Mouse (Mus musculus): ENCODE measurements around the gene Med26. TPM values are rescaled to one million over a fixed set of nuclear protein-coding genes. Genes with fewer than 3 reads are reported as not detected.
A peak's percentile ranks its signal among the peaks of the same experiment; 100 is the strongest.

The Med26 gene
- 11.4 and 14.6 TPM in 2 replicates for polyA plus RNA-seq (2014; fragmentation: Nextera tagmentation; extraction: Ambion mirVana)

- peak; percentile 94 for ATAC-seq (ENCODE audit: low read depth)
- peak within 1 kb of the TSS; percentile 95 for H3K4me3 ChIP-seq (ENCODE audit: low read depth, low read length)
- H3K4me1 ChIP-seq (ENCODE audit: control insufficient read depth, insufficient read depth, low read length), result peaks cover 23% of the 10 kb centered on the region
- H3K9ac ChIP-seq (replicated peaks; ENCODE audit: low read depth, low read length), result peak within 1 kb of the TSS; percentile 91
- peak within 1 kb of the TSS; percentile 89 for H3K27ac ChIP-seq (ENCODE audit: low read depth, low read length)
- WGBS, result under 1% methylated on average over 75 of the region's 92 CpGs
- peak within 1 kb of the TSS; percentile 97 for H3K4me2 ChIP-seq (ENCODE audit: low read depth, low read length)
- H3K9me3 ChIP-seq (ENCODE audit: control insufficient read depth, low read length), result no peaks in the 10 kb centered on the region
- peaks cover 4% of the 10 kb centered on the region; the same call in 1 of the 2 replicates for H3K36me3 ChIP-seq (ENCODE audit: control insufficient read depth, insufficient read depth, low read length)
- no peaks in the 10 kb centered on the region for H3K27me3 ChIP-seq (ENCODE audit: control insufficient read depth, insufficient read depth, low read length)
Measured at GRCm38 (mm10) chr8:72547802-72548643, at the start of gene Med26. Gene Med26 (minus strand): TSS chr8:72548270.

- no peaks in the 10 kb centered on the region for H3K27me3 ChIP-seq (ENCODE audit: control insufficient read depth, insufficient read depth, low read length)
- ATAC-seq (ENCODE audit: low read depth), result no peak
- H3K36me3 ChIP-seq (ENCODE audit: control insufficient read depth, insufficient read depth, low read length), result no peaks in the 10 kb centered on the region
- no peak overlapping the region for H3K4me2 ChIP-seq (ENCODE audit: low read depth, low read length)
- no peaks in the 10 kb centered on the region for H3K4me1 ChIP-seq (ENCODE audit: control insufficient read depth, insufficient read depth, low read length)
- no peaks in the 10 kb centered on the region for H3K9me3 ChIP-seq (ENCODE audit: control insufficient read depth, low read length)
- no peak overlapping the region for H3K9ac ChIP-seq (replicated peaks; ENCODE audit: low read depth, low read length)
- WGBS, result 70% methylated on average over 2 of the region's 2 CpGs
- no peak overlapping the region for H3K27ac ChIP-seq (ENCODE audit: low read depth, low read length)
- no peak overlapping the region for H3K4me3 ChIP-seq (ENCODE audit: low read depth, low read length)
Measured at GRCm38 (mm10) chr8:72590198-72590597, 42.1 kb upstream of the Med26 start.

- Histone ChIP-seq H3K4me2 (ENCODE audit: low read depth, low read length) (no peak overlapping the region), H3K9ac (replicated peaks; ENCODE audit: low read depth, low read length) (no peak overlapping the region), H3K4me3 (ENCODE audit: low read depth, low read length) (no peak overlapping the region), H3K4me1 (ENCODE audit: control insufficient read depth, insufficient read depth, low read length) (no peaks in the 10 kb centered on the region), H3K36me3 (ENCODE audit: control insufficient read depth, insufficient read depth, low read length) (no peaks in the 10 kb centered on the region), H3K27ac (ENCODE audit: low read depth, low read length) (no peak overlapping the region), H3K9me3 (ENCODE audit: control insufficient read depth, low read length) (no peaks in the 10 kb centered on the region), H3K27me3 (ENCODE audit: control insufficient read depth, insufficient read depth, low read length) (no peaks in the 10 kb centered on the region)
- 84% methylated on average over 7 of the region's 7 CpGs for WGBS
- ATAC-seq (ENCODE audit: low read depth), result no peak
Measured at GRCm38 (mm10) chr8:72589286-72589685, 41.2 kb upstream of the Med26 start.

GRCm38 (mm10) chr8:72588865-72589264 is 40.8 kb upstream of the Med26 start:
- no peaks in the 10 kb centered on the region for H3K36me3 ChIP-seq (ENCODE audit: control insufficient read depth, insufficient read depth, low read length)
- H3K4me1 ChIP-seq (ENCODE audit: control insufficient read depth, insufficient read depth, low read length), result no peaks in the 10 kb centered on the region
- H3K4me3 ChIP-seq (ENCODE audit: low read depth, low read length), result no peak overlapping the region
- no peaks in the 10 kb centered on the region for H3K27me3 ChIP-seq (ENCODE audit: control insufficient read depth, insufficient read depth, low read length)
- no peak overlapping the region for H3K27ac ChIP-seq (ENCODE audit: low read depth, low read length)
- no peak overlapping the region for H3K9ac ChIP-seq (replicated peaks; ENCODE audit: low read depth, low read length)
- ATAC-seq (ENCODE audit: low read depth), result no peak
- H3K9me3 ChIP-seq (ENCODE audit: control insufficient read depth, low read length), result no peaks in the 10 kb centered on the region
- H3K4me2 ChIP-seq (ENCODE audit: low read depth, low read length), result no peak overlapping the region
- WGBS, result 94% methylated on average over 10 of the region's 10 CpGs

GRCm38 (mm10) chr8:72587806-72588205 is 39.7 kb upstream of the Med26 start:
- Histone ChIP-seq H3K4me2 (ENCODE audit: low read depth, low read length) (no peak overlapping the region), H3K4me3 (ENCODE audit: low read depth, low read length) (no peak overlapping the region), H3K9me3 (ENCODE audit: control insufficient read depth, low read length) (no peaks in the 10 kb centered on the region), H3K4me1 (ENCODE audit: control insufficient read depth, insufficient read depth, low read length) (no peaks in the 10 kb centered on the region), H3K9ac (replicated peaks; ENCODE audit: low read depth, low read length) (no peak overlapping the region), H3K27ac (ENCODE audit: low read depth, low read length) (no peak overlapping the region), H3K27me3 (ENCODE audit: control insufficient read depth, insufficient read depth, low read length) (no peaks in the 10 kb centered on the region), H3K36me3 (ENCODE audit: control insufficient read depth, insufficient read depth, low read length) (no peaks in the 10 kb centered on the region)
- no peak for ATAC-seq (ENCODE audit: low read depth)
- 58% methylated on average over 6 of the region's 6 CpGs for WGBS

- no peak for ATAC-seq (ENCODE audit: low read depth)
- H3K27ac ChIP-seq (ENCODE audit: low read depth, low read length), result no peak overlapping the region
- H3K4me2 ChIP-seq (ENCODE audit: low read depth, low read length), result no peak overlapping the region
- H3K9ac ChIP-seq (replicated peaks; ENCODE audit: low read depth, low read length), result no peak overlapping the region
- H3K4me3 ChIP-seq (ENCODE audit: low read depth, low read length), result no peak overlapping the region
- WGBS, result 87% methylated on average over 6 of the region's 6 CpGs
- H3K4me1 ChIP-seq (ENCODE audit: control insufficient read depth, insufficient read depth, low read length), result no peaks in the 10 kb centered on the region
- H3K27me3 ChIP-seq (ENCODE audit: control insufficient read depth, insufficient read depth, low read length), result no peaks in the 10 kb centered on the region
- H3K9me3 ChIP-seq (ENCODE audit: control insufficient read depth, low read length), result no peaks in the 10 kb centered on the region
- no peaks in the 10 kb centered on the region for H3K36me3 ChIP-seq (ENCODE audit: control insufficient read depth, insufficient read depth, low read length)
Measured at GRCm38 (mm10) chr8:72584390-72584789, 36.3 kb upstream of the Med26 start.

GRCm38 (mm10) chr8:72583056-72583771 is 35.1 kb upstream of the Med26 start:
- WGBS, result 75% methylated on average over 7 of the region's 7 CpGs
- H3K4me2 ChIP-seq (ENCODE audit: low read depth, low read length), result no peak overlapping the region
- H3K36me3 ChIP-seq (ENCODE audit: control insufficient read depth, insufficient read depth, low read length), result no peaks in the 10 kb centered on the region
- no peak overlapping the region for H3K9ac ChIP-seq (replicated peaks; ENCODE audit: low read depth, low read length)
- H3K27ac ChIP-seq (ENCODE audit: low read depth, low read length), result no peak overlapping the region
- no peaks in the 10 kb centered on the region for H3K4me1 ChIP-seq (ENCODE audit: control insufficient read depth, insufficient read depth, low read length)
- ATAC-seq (ENCODE audit: low read depth), result no peak
- H3K9me3 ChIP-seq (ENCODE audit: control insufficient read depth, low read length), result no peaks in the 10 kb centered on the region
- no peak overlapping the region for H3K4me3 ChIP-seq (ENCODE audit: low read depth, low read length)
- no peaks in the 10 kb centered on the region for H3K27me3 ChIP-seq (ENCODE audit: control insufficient read depth, insufficient read depth, low read length)

GRCm38 (mm10) chr8:72579374-72579773 is 31.3 kb upstream of the Med26 start:
- Histone ChIP-seq H3K27ac (ENCODE audit: low read depth, low read length) (no peak overlapping the region), H3K9ac (replicated peaks; ENCODE audit: low read depth, low read length) (no peak overlapping the region), H3K4me1 (ENCODE audit: control insufficient read depth, insufficient read depth, low read length) (no peaks in the 10 kb centered on the region), H3K9me3 (ENCODE audit: control insufficient read depth, low read length) (no peaks in the 10 kb centered on the region), H3K4me2 (ENCODE audit: low read depth, low read length) (no peak overlapping the region), H3K4me3 (ENCODE audit: low read depth, low read length) (no peak overlapping the region), H3K36me3 (ENCODE audit: control insufficient read depth, insufficient read depth, low read length) (no peaks in the 10 kb centered on the region), H3K27me3 (ENCODE audit: control insufficient read depth, insufficient read depth, low read length) (no peaks in the 10 kb centered on the region)
- ATAC-seq (ENCODE audit: low read depth), result no peak
- 81% methylated on average over 9 of the region's 9 CpGs for WGBS

GRCm38 (mm10) chr8:72577941-72578340 is 29.9 kb upstream of the Med26 start:
- Histone ChIP-seq H3K4me1 (ENCODE audit: control insufficient read depth, insufficient read depth, low read length) (peaks cover 7% of the 10 kb centered on the region; the same call in 1 of the 2 replicates), H3K36me3 (ENCODE audit: control insufficient read depth, insufficient read depth, low read length) (no peaks in the 10 kb centered on the region), H3K9me3 (ENCODE audit: control insufficient read depth, low read length) (no peaks in the 10 kb centered on the region), H3K27ac (ENCODE audit: low read depth, low read length) (no peak overlapping the region), H3K4me3 (ENCODE audit: low read depth, low read length) (no peak overlapping the region), H3K9ac (replicated peaks; ENCODE audit: low read depth, low read length) (no peak overlapping the region), H3K27me3 (ENCODE audit: control insufficient read depth, insufficient read depth, low read length) (no peaks in the 10 kb centered on the region), H3K4me2 (ENCODE audit: low read depth, low read length) (no peak overlapping the region)
- 73% methylated on average over 1 of the region's 1 CpGs for WGBS
- ATAC-seq (ENCODE audit: low read depth), result no peak

All from neural tube, embryonic 14.5 days (tissue).